Mouse (Mus musculus) testis, adult 2 months (tissue): Measurements from ENCODE around the gene Aldh18a1. TPM values are rescaled to one million over a fixed set of nuclear protein-coding genes. Genes with fewer than 3 reads are reported as not detected.
A peak's percentile ranks its signal among the peaks of the same experiment; 100 is the strongest.

Source experiments
- H3K27ac ChIP-seq: fragments of 200-500 bp; 2 replicates; pipeline ENCODE4 v1.5.1; 2012; ENCODE audit warnings: low read depth, low read length; ENCODE audit not compliant: control insufficient read depth, insufficient read depth
- H3K27me3 ChIP-seq: fragments of 200-500 bp; 2 replicates; pipeline ENCODE4 v1.6.1; 2012; ENCODE audit warnings: mild to moderate bottlenecking, low read length, moderate library complexity; ENCODE audit not compliant: control insufficient read depth, insufficient read depth
- H3K36me3 ChIP-seq: fragments of 200-500 bp; 2 replicates; pipeline ENCODE4 v1.6.1; 2012; ENCODE audit warnings: mild to moderate bottlenecking, low read length; ENCODE audit not compliant: control insufficient read depth, insufficient read depth
- H3K4me1 ChIP-seq: fragments of 200-500 bp; 2 replicates; pipeline ENCODE4 v1.6.1; 2012; ENCODE audit warnings: low read length; ENCODE audit not compliant: control insufficient read depth, insufficient read depth
- H3K4me3 ChIP-seq: fragments of 200-500 bp; 2 replicates; pipeline ENCODE4 v1.5.1; 2012; ENCODE audit warnings: low read depth, mild to moderate bottlenecking, low read length, moderate library complexity, mixed read lengths; ENCODE audit not compliant: control insufficient read depth
- CTCF ChIP-seq: fragments of 200-500 bp; IDR thresholded peaks from 2 replicates; pipeline ENCODE4 v1.5.1; 2012; ENCODE audit warnings: low read depth, mild to moderate bottlenecking, inconsistent platforms, low read length, moderate library complexity; ENCODE audit not compliant: control insufficient read depth, insufficient read depth, insufficient replicate concordance
- POLR2A ChIP-seq: fragments of 200-500 bp; IDR thresholded peaks from 2 replicates; pipeline ENCODE4 v1.6.1; 2012; ENCODE audit warnings: low read depth, mild to moderate bottlenecking, inconsistent platforms, low read length, moderate library complexity; ENCODE audit not compliant: control insufficient read depth
- polyA plus RNA-seq: library from polyadenylated mRNA; depleted of rRNA; stranded (reverse); fragments of >200 nt; gene quantifications from 2 replicates; pipeline ENCODE4 v1.2.3, GENCODE M21; 2012; rRNA removed

Gene Aldh18a1
- polyA plus RNA-seq: 4.3 and 4.8 TPM in 2 replicates

GRCm38 (mm10) chr19:40588293-40588654, at the start of gene Aldh18a1:
Gene Aldh18a1, minus strand, starts transcription at chr19:40588463.
- no peaks in the 10 kb centered on the region for H3K36me3 ChIP-seq
- peak within 1 kb of the TSS; percentile 39; the same call in 1 of the 2 replicates for H3K27ac ChIP-seq
- TF ChIP-seq POLR2A (peak; percentile 37), CTCF (no peak)
- no peaks in the 10 kb centered on the region for H3K27me3 ChIP-seq
- H3K4me1 ChIP-seq: peaks cover 7% of the 10 kb centered on the region
- peak within 1 kb of the TSS; percentile 88 for H3K4me3 ChIP-seq

- H3K27ac ChIP-seq: no peak overlapping the region
- TF ChIP-seq POLR2A: no peak
- TF ChIP-seq CTCF: no peak
- H3K36me3 ChIP-seq: no peaks in the 10 kb centered on the region
- no peak overlapping the region for H3K4me3 ChIP-seq
- no peaks in the 10 kb centered on the region for H3K4me1 ChIP-seq
- H3K27me3 ChIP-seq: no peaks in the 10 kb centered on the region
Measured at GRCm38 (mm10) chr19:40637601-40638000, 49.3 kb upstream of the Aldh18a1 start.

- TF ChIP-seq POLR2A (no peak), CTCF (no peak)
- Histone ChIP-seq H3K27me3 (no peaks in the 10 kb centered on the region), H3K4me3 (no peak overlapping the region), H3K36me3 (no peaks in the 10 kb centered on the region), H3K4me1 (no peaks in the 10 kb centered on the region), H3K27ac (no peak overlapping the region)
Measured at GRCm38 (mm10) chr19:40637091-40637490, 48.8 kb upstream of the Aldh18a1 start.

DNA sequence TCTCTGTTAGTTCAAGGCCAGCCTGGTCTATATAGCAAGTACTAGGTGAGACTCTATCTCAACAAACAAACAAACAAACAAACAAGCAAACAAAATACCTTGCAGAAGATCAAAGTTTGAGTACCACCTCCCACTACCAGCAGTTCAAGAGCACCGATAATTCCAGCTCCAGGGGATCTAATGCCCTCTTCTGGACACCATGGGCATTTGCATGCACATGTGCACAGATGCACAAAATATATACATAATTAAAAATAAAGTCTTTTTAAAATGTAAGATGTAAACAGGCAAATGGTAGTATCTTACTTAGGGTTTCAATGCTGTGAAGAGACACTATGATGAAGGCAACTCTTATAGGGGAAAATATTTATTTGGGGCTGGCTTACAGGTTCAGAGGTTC, 44.9 kb upstream of the Aldh18a1 start:
- H3K36me3 ChIP-seq: no peaks in the 10 kb centered on the region
- H3K27ac ChIP-seq: no peak overlapping the region
- TF ChIP-seq POLR2A (no peak), CTCF (no peak)
- H3K4me3 ChIP-seq: no peak overlapping the region
- no peaks in the 10 kb centered on the region for H3K4me1 ChIP-seq
- H3K27me3 ChIP-seq: no peaks in the 10 kb centered on the region

GRCm38 (mm10) chr19:40632668-40633067, 44.4 kb upstream of the Aldh18a1 start:
- TF ChIP-seq CTCF (no peak), POLR2A (no peak)
- Histone ChIP-seq H3K4me1 (no peaks in the 10 kb centered on the region), H3K27ac (no peak overlapping the region), H3K27me3 (no peaks in the 10 kb centered on the region), H3K4me3 (no peak overlapping the region), H3K36me3 (no peaks in the 10 kb centered on the region)

DNA sequence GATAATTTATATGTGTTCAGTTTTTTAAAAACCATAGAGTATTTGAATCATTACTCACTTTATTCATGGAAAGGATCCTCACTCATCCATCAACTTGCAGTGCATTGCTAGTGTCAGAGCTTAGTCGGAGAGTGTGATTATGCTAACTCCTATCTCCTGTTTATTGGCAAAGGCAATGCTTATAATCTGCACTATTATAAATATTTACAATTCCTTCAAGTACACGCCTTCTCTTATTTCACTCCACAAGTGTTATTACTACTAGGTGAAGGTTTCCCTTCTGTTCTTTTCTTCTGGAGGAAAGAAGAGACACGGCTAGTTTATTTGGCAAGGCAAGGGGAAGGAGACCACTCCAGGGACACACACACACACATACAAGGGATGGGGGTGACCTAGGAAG, 43.9 kb upstream of the Aldh18a1 start:
- no peaks in the 10 kb centered on the region for H3K4me1 ChIP-seq
- TF ChIP-seq POLR2A: no peak
- no peak for TF ChIP-seq CTCF
- H3K4me3 ChIP-seq: no peak overlapping the region
- no peaks in the 10 kb centered on the region for H3K27me3 ChIP-seq
- H3K27ac ChIP-seq: no peak overlapping the region
- H3K36me3 ChIP-seq: no peaks in the 10 kb centered on the region

DNA sequence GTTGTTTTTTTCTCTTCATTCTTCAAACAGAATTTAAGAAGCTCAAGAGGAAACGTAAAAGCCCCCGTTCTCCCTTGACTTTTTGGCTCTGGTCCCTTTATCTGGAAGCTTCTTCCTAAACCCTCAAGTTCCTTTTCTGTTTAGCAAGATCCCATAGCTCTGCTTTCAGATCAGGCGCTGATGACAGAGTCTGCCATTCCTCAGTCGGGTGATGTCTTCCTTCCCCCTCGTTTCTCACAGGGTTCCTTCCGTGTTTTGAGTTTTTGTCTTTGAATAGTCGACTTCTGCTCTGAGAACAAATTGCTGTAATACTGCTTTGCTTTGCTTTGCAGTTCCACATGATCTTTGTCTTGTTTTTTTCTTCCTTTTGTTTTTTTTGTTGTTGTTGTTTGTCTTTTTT, 42.3 kb upstream of the Aldh18a1 start:
- Histone ChIP-seq H3K4me3 (no peak overlapping the region), H3K27me3 (no peaks in the 10 kb centered on the region), H3K4me1 (no peaks in the 10 kb centered on the region), H3K27ac (no peak overlapping the region), H3K36me3 (no peaks in the 10 kb centered on the region)
- no peak for TF ChIP-seq CTCF

- H3K36me3 ChIP-seq: no peaks in the 10 kb centered on the region
- no peak overlapping the region for H3K27ac ChIP-seq
- TF ChIP-seq CTCF: no peak
- no peak for TF ChIP-seq POLR2A
- H3K4me3 ChIP-seq: no peak overlapping the region
- no peaks in the 10 kb centered on the region for H3K4me1 ChIP-seq
- H3K27me3 ChIP-seq: no peaks in the 10 kb centered on the region
Measured at GRCm38 (mm10) chr19:40630096-40630495, 41.8 kb upstream of the Aldh18a1 start.
